ENCODE assay signal across 8 mouse cellular contexts in the genomic region with DNA sequence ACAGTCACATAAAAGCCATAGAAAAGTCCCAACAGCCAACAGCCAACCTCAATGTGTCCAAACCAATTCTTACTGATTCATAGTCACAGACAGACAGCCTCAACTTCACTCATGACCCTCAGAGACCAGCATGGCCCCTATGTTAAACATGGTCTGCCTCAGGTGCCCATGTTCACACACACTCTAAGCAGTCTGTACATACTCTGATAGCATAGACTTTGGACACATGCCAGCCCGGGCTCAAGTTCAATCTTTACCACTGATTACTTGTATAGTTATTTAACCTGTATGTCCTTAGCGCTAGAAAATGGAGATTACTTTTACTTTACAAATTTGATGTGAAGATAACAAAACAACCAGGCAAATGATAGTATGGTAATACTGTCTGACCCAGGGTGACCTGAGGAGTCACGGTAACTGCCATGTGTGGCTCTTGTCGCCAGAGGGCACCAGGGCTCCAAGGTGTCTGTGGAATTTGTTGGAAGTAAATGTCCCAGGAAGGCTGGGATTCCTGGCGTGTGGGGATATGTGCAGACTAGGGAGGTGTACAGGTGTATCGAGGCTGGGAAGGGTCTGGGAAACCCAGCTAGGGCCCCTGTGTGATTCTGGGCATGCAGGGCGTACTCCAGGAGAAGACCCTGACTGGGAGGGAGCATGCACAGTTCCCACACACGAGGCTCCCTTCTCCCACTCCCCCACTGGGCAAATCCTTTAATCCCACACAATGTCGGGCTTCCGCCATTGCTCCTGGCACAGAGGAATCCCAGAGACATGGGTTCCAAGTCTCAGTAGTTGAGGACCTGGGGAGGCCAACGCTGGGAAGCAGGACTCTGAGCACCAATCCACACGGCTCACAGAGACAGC. TPM values are rescaled to one million over a fixed set of nuclear protein-coding genes. Genes with fewer than 3 reads are reported as not detected.
DNase-seq lines count a peak whose midpoint lies in the region; ATAC-seq and TF ChIP-seq lines count a peak whose summit lies in the region.

No protein-coding gene starts in this region.

- H3K27me3 ChIP-seq in testis, adult 2 months (ENCODE audit: control insufficient read depth, insufficient read depth, low read length): no peaks in the 10 kb centered on the region
- peaks cover 6% of the 10 kb centered on the region; the same call in 1 of the 2 replicates for H3K27me3 ChIP-seq in limb, embryonic 15.5 days
- 0 out of 2 replicates have a peak, but pooled peaks cover 5% of the 10 kb centered on the region for H3K27me3 ChIP-seq in midbrain, embryonic 15.5 days (replicated peaks)

- H3K9ac ChIP-seq in limb, embryonic 15.5 days: no peak overlapping the region
- no peak overlapping the region for H3K9ac ChIP-seq in midbrain, embryonic 15.5 days

- no peak overlapping the region for H3K4me3 ChIP-seq in testis, adult 2 months (ENCODE audit: control insufficient read depth, low read depth, low read length)
- no peak overlapping the region; the same call in 1 of the 2 replicates for H3K4me3 ChIP-seq in limb, embryonic 15.5 days
- H3K4me3 ChIP-seq in midbrain, embryonic 15.5 days: no peak overlapping the region

- H3K9me3 ChIP-seq in limb, embryonic 15.5 days: no peaks in the 10 kb centered on the region
- no peaks in the 10 kb centered on the region for H3K9me3 ChIP-seq in midbrain, embryonic 15.5 days

- TF ChIP-seq CTCF in testis, adult 2 months (IDR thresholded peaks at IDR 0.05; ENCODE audit: control insufficient read depth, insufficient read depth, insufficient replicate concordance, low read depth, low read length): peak; percentile 73; the same call in 1 of the 2 replicates

- TF ChIP-seq POLR2A in testis, adult 2 months (IDR thresholded peaks at IDR 0.05; ENCODE audit: control insufficient read depth, low read depth, low read length): no peak

- H3K36me3 ChIP-seq in testis, adult 2 months (ENCODE audit: control insufficient read depth, insufficient read depth, low read length): no peaks in the 10 kb centered on the region
- H3K36me3 ChIP-seq in limb, embryonic 15.5 days: no peaks in the 10 kb centered on the region
- H3K36me3 ChIP-seq in midbrain, embryonic 15.5 days (replicated peaks): no peaks in the 10 kb centered on the region

- 9% methylated on average over 12 of the region's 12 CpGs for WGBS in limb, embryonic 15.5 days
- 7% methylated on average over 12 of the region's 12 CpGs for WGBS in midbrain, embryonic 15.5 days

- ATAC-seq in limb, embryonic 15.5 days (ENCODE audit: insufficient number of reproducible peaks, low FRiP score, low TSS enrichment, low read depth): 0 out of 2 replicates have a peak, but pooled peaks have one; percentile 36
- peak; percentile 53; the same call in 1 of the 2 replicates for ATAC-seq in midbrain, embryonic 15.5 days (replicated peaks)

- no peak for DNase-seq in testis, postnatal 14 days (ENCODE audit: low spot score)
- DNase-seq in cerebellum, postnatal 4 days (ENCODE audit: low spot score in 2 of 2): peak; percentile 59 to 72
- DNase-seq in gastrocnemius, postnatal 10 days: peak; percentile 72
- peak; percentile 46 for DNase-seq in induced T-regulatory cell, adult 2 months (ENCODE audit: low read depth)
- DNase-seq in spleen, postnatal 4 days (ENCODE audit: low spot score in 2 of 2): peak; percentile 82 to 88

- H3K4me2 ChIP-seq in limb, embryonic 15.5 days: 0 out of 2 replicates have a peak overlapping the region, but pooled peaks have one; percentile 11
- peak overlapping the region; percentile 12 for H3K4me2 ChIP-seq in midbrain, embryonic 15.5 days

- H3K27ac ChIP-seq in testis, adult 2 months (ENCODE audit: control insufficient read depth, insufficient read depth, low read depth, low read length): no peak overlapping the region; the same call in 1 of the 2 replicates
- H3K27ac ChIP-seq in limb, embryonic 15.5 days: no peak overlapping the region
- no peak overlapping the region for H3K27ac ChIP-seq in midbrain, embryonic 15.5 days

- no peaks in the 10 kb centered on the region; the same call in 1 of the 2 replicates for H3K4me1 ChIP-seq in testis, adult 2 months (ENCODE audit: control insufficient read depth, insufficient read depth, low read length)
- peaks cover 18% of the 10 kb centered on the region for H3K4me1 ChIP-seq in limb, embryonic 15.5 days
- H3K4me1 ChIP-seq in midbrain, embryonic 15.5 days: peaks cover 11% of the 10 kb centered on the region

RNA-seq across cellular contexts. Expression of a gene that starts 4.8 kb away (rescaled TPM):
- 6.4 and 7.4 TPM in 2 replicates for polyA plus RNA-seq in testis, adult 2 months (2012; rRNA removed)
- total RNA-seq in gastrocnemius, postnatal 10 days (2021): 1 to 10 TPM; 5.6 to 6.7 TPM
- polyA plus RNA-seq in limb, embryonic 15.5 days (2015; fragmentation: Nextera tagmentation; extraction: Ambion mirVana): 11.6 and 13.1 TPM in 2 replicates
- 32.3 and 33.0 TPM in 2 replicates for polyA plus RNA-seq in midbrain, embryonic 15.5 days (2015; fragmentation: Nextera tagmentation; extraction: Ambion mirVana)

RNA-seq across cellular contexts. Expression of a gene that starts 42.9 kb away (rescaled TPM):
- polyA plus RNA-seq in testis, adult 2 months (2012; rRNA removed): 137 and 146 TPM in 2 replicates
- total RNA-seq in gastrocnemius, postnatal 10 days (2021): under 1 TPM; 0.70 to 0.81 TPM
- polyA plus RNA-seq in limb, embryonic 15.5 days (2015; fragmentation: Nextera tagmentation; extraction: Ambion mirVana): 0.66 and 1.2 TPM in 2 replicates
- 2.7 and 3.2 TPM in 2 replicates for polyA plus RNA-seq in midbrain, embryonic 15.5 days (2015; fragmentation: Nextera tagmentation; extraction: Ambion mirVana)

RNA-seq across cellular contexts. Expression of a gene that starts 53.8 kb away (rescaled TPM):
- polyA plus RNA-seq in testis, adult 2 months (2012; rRNA removed): 28.5 and 33.1 TPM in 2 replicates
- 10 to 100 TPM; 12.3 to 15.0 TPM for total RNA-seq in gastrocnemius, postnatal 10 days (2021)
- 23.1 and 27.6 TPM in 2 replicates for polyA plus RNA-seq in limb, embryonic 15.5 days (2015; fragmentation: Nextera tagmentation; extraction: Ambion mirVana)
- 65.4 and 67.7 TPM in 2 replicates for polyA plus RNA-seq in midbrain, embryonic 15.5 days (2015; fragmentation: Nextera tagmentation; extraction: Ambion mirVana)

RNA-seq across cellular contexts. Expression of a gene that starts 57.6 kb away (rescaled TPM):
- 214 and 232 TPM in 2 replicates for polyA plus RNA-seq in testis, adult 2 months (2012; rRNA removed)
- 10 to 100 TPM; 60.6 to 74.5 TPM for total RNA-seq in gastrocnemius, postnatal 10 days (2021)
- 229 and 243 TPM in 2 replicates for polyA plus RNA-seq in limb, embryonic 15.5 days (2015; fragmentation: Nextera tagmentation; extraction: Ambion mirVana)
- polyA plus RNA-seq in midbrain, embryonic 15.5 days (2015; fragmentation: Nextera tagmentation; extraction: Ambion mirVana): 617 and 618 TPM in 2 replicates

Comparison
In these comparisons a context has a peak if more than half of its experiments do, and no peak if none do; other contexts are left out.
1. RNA of a gene that starts 42.9 kb away (polyA plus RNA-seq): 137 to 146 TPM in testis, adult 2 months; 2.7 to 3.2 TPM in midbrain, embryonic 15.5 days and 0.66 to 1.2 TPM in limb, embryonic 15.5 days; every median in the first group is over 10 times any median in the second.